Mouse (Mus musculus) G1E (cell line): ENCODE data around the gene Gm33815.
"Not testable (repeated sequence)": the region's sequence is repeated elsewhere in the genome, so short reads cannot be mapped to it uniquely, and the experiment has no call there.

Source experiments
- CTCF ChIP-seq: IDR thresholded peaks from 2 replicates; pipeline ENCODE4 v1.5.1; 2012; ENCODE audit warnings: low read depth, low read length, inconsistent platforms, mixed read lengths
- GATA1 ChIP-seq: IDR thresholded peaks from 2 replicates; pipeline ENCODE4 v1.6.1; 2012; ENCODE audit warnings: borderline replicate concordance, low read length, inconsistent platforms, mixed read lengths
- POLR2AphosphoS5 ChIP-seq: IDR thresholded peaks from 2 replicates; pipeline ENCODE4 v1.6.1; 2012; ENCODE audit warnings: low read depth, low read length, inconsistent platforms; ENCODE audit not compliant: insufficient replicate concordance

GRCm38 (mm10) chrY:69320832-69321231, at the start of gene Gm33815:
- not testable (repeated sequence) for TF ChIP-seq GATA1, CTCF, POLR2AphosphoS5
